Mouse (Mus musculus) Muller cell, postnatal 12 days (primary cell): ENCODE results near the gene Wbp4.
A peak's percentile ranks its signal among the peaks of the same experiment; 100 is the strongest.
"Not testable (repeated sequence)": the region's sequence is repeated elsewhere in the genome, so short reads cannot be mapped to it uniquely, and the experiment has no call there.

Source experiments
- DNase-seq: peaks from one replicate; pipeline ENCODE4 v3.0.0-alpha.2; 2015; ENCODE audit errors: inconsistent ontology term

Wbp4 gene

GRCm38 (mm10) chr14:79481339-79482151, at the start of gene Wbp4:
TSS of gene Wbp4 (minus strand) at chr14:79481520.
- DNase-seq: peak; percentile 95

- no peak for DNase-seq
These were observed 49.4 kb upstream of the Wbp4 start for GRCm38 (mm10) chr14:79530761-79531160.

GRCm38 (mm10) chr14:79529581-79530554, 48.5 kb upstream of the Wbp4 start:
- no peak for DNase-seq

- DNase-seq: no peak
These were observed 46.4 kb upstream of the Wbp4 start for GRCm38 (mm10) chr14:79527704-79528103.

GRCm38 (mm10) chr14:79526106-79526505, 44.8 kb upstream of the Wbp4 start:
- DNase-seq: not testable (repeated sequence)

GRCm38 (mm10) chr14:79522387-79522786, 41.1 kb upstream of the Wbp4 start:
- no peak for DNase-seq

DNA sequence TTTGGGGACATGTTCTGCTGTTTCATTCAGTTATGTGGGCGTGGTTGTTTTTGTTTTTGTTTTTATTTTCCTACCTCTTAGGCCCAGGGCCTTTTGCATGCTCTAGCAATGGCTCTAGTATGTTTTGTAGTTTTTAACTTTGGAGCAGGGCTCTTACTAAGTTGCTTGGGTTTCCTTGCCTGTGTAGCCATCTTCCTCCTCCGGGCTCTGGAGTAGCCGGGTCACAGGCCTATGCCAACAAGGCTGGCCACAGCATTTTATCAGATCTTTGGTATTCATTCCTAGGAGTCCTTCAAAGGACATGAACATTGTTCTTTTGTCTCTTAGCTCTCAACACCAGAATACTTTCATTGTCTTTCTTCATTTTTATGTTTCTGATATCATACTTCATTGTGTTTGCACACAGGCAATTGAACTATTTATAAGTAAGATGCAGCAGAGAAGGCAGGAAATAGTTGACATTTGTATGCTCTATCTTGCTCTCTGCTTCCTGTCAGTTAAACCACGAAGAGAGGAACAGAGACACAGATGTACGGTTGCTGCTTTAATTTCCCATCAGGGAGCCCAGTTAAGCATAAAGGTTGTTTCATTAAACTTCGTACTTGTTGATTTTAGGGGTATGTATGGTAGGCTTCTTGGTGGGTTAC, 40.3 kb upstream of the Wbp4 start:
- peak; percentile 52 for DNase-seq

DNA sequence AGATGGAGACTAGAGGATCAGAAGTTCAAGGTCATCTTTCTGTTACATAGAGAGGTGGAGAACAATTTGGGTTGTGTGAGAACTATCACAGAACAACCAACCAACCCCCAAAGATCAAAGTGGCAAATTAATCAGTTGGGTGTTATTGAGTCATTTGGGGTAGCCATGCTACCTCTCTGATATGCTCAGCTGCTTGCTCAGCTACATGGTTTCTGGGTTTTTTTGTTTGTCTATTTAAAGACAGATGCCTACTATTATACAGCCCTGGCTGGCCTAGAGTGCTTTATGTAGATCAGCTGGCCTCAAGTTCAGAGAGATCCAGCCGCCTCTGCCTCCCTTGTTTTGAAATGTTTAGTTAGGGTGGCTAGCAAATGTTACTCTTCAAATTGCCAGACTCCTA, 39.7 kb upstream of the Wbp4 start:
- no peak for DNase-seq

- DNase-seq: no peak
These were observed 39.3 kb upstream of the Wbp4 start for GRCm38 (mm10) chr14:79520612-79521011.

GRCm38 (mm10) chr14:79519663-79519975, 38.3 kb upstream of the Wbp4 start:
- no peak for DNase-seq

DNA sequence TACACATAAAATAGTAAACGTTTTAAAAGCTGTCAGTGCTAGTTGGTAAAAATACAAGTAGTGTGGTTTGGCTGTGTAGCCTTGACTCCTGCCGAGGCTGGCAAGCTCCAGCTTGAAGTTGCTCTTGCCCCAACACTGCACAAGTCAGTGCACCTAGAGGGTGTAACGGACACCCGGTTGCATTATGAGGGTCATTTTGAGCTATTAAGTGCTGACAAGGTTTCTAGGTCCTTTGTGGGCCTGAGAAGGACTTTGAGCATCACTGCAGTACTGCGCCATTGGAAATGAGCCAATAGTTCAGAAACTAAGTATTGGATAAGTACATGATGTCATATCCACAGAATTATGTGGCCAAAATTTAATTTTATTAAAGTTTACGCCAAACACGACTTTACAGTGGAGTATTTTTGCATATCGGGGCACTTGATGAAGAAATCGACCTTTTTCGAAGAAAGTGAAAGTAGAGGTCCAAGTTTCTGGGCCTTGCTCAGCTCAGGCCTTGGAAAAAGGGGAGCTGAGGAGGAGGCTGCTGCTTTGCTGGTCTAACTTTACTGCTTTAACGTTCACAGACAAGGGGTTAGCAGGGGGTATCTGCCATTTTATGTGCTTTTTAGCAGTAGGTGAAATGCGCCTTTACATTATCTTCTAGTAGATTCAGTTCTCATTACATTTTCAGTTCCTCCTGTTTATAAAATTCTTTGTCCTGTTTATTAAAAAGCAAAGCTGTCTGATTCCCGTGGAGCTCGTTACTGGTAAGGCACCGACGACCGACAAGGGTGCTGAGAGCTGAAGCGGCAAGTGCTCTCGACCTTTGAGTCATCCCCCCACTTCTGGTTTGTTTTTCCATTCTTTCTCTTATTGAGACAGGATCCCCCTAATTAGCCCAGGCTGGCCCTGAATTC, 37.7 kb upstream of the Wbp4 start:
- DNase-seq: peak; percentile 51

DNA sequence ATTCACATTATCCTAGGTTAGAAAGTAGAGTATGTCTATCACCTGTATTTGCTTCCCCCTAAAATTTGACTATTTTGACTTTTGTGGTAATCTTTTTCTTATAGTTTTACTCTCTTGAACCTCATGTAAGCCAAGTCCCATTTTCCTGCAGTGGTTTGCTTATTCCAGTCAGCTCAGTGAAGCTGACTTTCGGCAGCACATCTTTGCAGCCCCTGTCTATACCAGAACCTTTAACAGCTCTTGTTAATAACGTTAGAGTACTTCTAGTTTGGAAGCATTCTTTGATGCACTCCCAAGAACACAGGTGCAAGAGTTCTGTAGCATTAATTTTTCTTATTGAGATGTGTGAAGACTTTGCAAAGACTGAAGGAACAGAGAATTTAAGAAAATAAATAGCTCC, 36.8 kb upstream of the Wbp4 start:
- DNase-seq: no peak

- no peak for DNase-seq
These were observed 35.9 kb upstream of the Wbp4 start for GRCm38 (mm10) chr14:79517185-79517740.

GRCm38 (mm10) chr14:79516751-79517150, 35.4 kb upstream of the Wbp4 start:
- DNase-seq: no peak

GRCm38 (mm10) chr14:79516243-79516610, 34.9 kb upstream of the Wbp4 start:
- no peak for DNase-seq

DNA sequence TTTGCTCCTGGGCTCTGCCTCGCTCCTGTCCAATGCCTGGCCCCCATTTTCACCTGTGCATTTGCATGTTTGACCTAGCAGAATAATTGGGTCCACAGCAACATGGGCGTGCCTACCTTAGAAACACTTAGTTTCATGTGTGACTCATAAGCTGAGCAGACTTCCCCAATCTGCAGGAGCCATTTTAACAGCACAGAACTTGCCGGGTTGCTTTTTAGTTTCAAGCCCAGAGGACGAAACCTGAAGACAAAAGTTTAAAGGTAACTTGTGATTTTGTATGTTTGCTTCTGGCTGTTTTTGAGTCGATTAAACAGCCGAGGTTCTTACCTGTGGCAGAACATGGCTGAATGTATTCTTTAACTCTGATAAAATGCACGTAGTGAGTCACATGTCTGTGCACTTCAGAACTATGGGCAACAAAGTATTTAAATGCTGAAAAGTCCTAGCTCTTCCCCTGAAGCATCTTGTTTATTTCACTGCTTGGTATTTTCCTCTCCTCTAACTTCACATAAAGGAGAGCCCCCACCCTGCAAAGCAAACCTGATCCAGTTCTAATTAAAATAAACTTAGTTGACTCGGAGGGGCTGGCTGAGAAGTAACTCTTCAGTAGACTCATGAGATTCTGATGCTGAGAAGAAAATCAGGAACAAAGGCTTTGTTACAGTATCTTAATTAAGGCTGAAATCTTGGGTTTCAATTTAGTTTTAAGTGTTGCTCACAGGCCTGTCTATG, 34.4 kb upstream of the Wbp4 start:
- no peak for DNase-seq

DNA sequence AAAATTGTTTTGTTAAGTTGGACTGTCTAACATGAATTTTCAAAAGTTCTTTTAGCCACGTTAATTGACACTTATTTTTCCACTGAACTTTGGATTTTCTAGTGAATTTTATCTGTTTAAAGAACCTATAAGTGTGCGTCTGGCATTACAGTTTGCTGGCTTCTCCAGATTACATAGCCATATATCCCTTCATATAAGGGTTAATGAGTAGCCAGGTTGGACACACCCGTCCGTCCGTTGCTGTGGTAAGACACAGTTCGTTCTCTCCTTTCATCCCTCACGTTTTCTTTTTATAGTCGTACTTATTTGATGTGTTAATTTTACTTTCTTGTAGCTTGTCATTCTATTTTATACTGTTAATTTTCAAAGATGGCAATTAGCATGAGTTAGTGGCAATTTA, 33.8 kb upstream of the Wbp4 start:
- DNase-seq: no peak

DNA sequence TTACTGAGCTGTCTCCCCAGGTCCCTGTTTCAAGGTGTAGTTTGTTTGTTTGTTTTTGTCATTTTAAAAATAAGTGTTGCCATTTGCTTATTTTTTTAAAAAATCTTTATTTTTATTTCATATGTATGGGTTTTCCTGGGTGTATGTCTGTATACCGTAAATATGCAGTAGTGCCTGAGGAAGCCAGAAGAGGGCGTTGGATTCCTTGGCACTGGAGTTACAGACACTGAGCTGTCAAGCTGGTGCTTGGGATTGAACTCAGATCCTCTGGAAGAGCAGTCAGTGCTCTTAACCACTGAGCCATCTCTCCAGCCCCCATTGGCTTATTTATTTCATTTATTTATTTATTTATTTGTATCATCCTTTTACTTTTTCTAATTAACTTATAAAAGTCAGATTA, 32.6 kb upstream of the Wbp4 start:
- no peak for DNase-seq

DNA sequence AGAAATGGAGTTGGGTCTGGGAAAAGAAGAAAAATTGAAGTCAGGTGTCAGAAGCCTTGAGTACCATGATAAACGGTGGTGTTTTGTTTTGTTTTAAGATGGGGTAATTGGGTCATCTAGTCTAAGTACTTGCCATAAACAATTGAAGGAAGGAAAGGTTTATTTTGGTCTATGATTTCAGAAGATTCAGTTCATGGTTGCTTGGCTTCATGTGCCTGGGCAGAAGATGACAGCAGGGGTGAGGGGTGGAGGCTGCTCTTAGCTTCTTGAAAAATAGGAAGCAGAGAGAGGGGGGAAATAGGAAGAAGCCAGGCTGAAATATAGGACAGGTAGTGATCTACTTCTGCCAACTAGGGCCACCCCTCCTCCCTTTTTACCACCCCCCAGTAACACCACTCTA, 30.2 kb upstream of the Wbp4 start:
- DNase-seq: no peak

DNA sequence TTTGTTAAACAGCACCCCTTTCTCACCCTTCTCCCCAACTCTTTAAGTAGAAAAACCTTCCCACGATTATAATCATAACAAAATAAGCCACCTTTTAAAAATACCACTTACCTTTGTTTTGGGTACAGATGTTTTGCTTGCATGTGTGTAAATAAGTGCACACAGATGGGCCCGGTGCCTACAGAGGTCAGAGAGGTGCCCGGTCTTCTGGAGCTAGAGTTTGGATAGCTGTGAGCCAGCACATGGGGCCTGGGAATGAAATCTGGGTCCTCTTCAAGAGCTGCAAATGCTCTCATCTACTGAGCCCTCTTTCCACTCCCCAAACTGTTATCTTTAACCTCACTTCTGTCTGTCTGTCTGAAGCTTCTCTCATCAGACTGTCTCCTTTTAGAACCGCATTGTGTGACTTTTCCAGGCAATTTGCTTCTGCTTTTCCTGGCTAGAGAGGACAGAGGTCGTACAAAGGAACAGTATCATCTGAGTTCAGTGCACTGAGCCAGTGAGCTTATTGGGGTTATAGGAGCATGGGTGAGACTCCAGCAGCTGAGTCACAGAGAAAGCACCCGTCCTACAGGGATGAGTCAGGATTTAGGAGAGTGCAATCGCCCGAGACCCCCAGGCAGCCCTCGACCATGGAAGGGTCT, 27.5 kb upstream of the Wbp4 start:
- no peak for DNase-seq
